Mouse (Mus musculus): ENCODE data around the gene Ski. TPM values are rescaled to one million over a fixed set of nuclear protein-coding genes. Genes with fewer than 3 reads are reported as not detected.
A peak's percentile ranks its signal among the peaks of the same experiment; 100 is the strongest.

Ski gene
- polyA plus RNA-seq, 1 experiment from 2014 or later, result 15.1 TPM

DNA sequence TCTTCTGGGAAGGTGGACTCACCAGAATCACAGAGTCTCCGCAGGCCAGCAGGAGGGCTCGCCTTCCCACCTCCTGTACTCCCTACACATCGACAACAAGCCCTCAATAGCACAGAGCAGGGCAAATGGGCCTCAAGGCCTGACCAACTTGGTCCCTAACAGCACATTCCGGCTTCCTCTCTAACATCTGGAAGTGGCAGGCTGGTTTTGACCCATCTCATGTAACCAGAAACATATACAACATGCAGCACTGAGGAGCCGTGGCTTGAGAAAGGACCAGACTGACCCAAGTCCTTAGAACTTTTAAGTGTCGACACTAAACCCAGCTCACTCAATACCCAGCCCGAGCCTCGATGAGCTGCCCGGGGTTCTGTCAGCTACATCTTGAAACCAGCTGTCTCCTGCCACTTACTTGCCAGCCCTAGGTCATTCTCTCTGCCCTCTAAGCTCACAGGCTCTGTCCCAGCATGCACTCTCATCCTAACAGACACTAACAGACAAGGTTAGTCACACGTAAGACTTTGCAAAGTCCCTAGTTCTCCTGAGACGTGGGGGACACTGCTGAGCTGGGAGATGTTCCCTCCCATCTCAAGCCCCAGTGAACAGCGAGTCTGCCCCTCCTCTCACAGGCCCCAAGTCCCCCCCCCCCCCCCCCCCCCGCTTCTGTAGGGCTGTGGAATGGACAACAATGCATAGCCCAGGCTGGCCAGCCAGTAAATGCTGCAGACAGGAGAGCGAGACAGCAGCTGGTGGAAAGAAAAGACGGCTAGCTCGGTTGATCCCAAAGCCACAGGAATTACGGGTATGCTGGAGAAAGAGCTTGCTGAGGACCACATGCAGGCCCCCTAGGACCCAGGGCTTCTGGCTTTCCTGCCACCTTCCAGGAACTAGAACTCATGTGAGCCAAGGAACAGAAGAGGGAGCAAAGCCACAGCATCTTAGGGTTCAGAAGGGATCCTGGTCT lies 48.3 kb downstream of the Ski start:
- Histone ChIP-seq H3K27ac (peak overlapping the region; percentile 89), H3K9ac (peak overlapping the region; percentile 2; the same call in 1 of the 2 replicates), H3K4me1 (replicated peaks; ENCODE audit: control insufficient read depth, insufficient read depth, low read length) (peaks cover 73% of the 10 kb centered on the region), H3K9me3 (ENCODE audit: control insufficient read depth, low read length) (no peaks in the 10 kb centered on the region), H3K4me2 (replicated peaks) (peak overlapping the region; percentile 19; the same call in 1 of the 2 replicates), H3K36me3 (replicated peaks; ENCODE audit: control insufficient read depth, insufficient read depth) (no peaks in the 10 kb centered on the region), H3K4me3 (replicated peaks; ENCODE audit: low read length) (no peak overlapping the region), H3K27me3 (ENCODE audit: control insufficient read depth, insufficient read depth, low read length) (no peaks in the 10 kb centered on the region)
- ATAC-seq (ENCODE audit: low FRiP score), result no peak
- no peak for DNase-seq (ENCODE audit: low spot score)
- 12% methylated on average over 16 of the region's 17 CpGs for WGBS

DNA sequence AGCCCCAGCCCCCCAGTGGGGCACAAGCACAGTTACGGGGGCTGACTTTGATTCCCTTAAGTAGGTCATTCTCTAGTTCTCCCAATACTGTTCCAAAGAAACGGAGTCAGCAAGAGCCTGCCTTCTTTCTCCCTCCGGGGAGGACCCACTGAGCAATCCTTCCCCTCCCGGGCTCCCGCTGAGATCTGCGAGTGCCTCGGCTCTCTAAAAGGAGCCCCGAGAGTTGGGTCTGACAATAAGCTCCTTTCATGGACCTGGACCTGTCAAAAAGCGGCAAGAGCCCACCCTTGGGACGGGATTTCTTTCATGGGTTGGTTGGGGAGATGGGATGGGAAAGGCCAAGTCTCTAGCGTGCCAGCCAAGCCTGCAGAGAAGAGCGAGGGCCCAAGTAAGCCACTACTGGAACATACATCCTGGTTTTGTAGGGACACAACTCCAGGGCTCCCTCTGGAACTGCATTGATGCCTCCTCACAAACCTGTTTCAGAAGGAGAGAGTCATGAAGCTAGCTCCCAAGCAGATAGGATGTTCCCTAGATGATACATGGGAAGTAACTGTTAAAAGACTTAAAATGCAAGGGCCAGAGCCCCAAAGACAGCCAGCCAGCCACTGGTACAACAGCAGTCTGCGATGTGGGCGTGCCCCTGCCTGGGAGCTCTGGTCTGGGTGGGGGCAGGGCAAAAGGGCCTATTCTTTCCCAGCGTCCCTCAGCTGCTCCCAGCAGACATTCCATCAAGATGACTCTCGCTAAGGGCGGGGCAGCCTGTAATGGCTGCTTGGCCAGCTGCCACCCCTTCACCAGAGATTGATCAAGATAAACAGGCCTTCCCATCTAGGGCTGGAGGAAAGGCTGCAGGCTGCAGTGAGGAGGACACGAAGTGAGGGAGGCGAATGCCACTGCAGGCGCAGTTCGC lies 49.2 kb downstream of the Ski start:
- H3K27me3 ChIP-seq (ENCODE audit: control insufficient read depth, insufficient read depth, low read length), result no peaks in the 10 kb centered on the region
- no peaks in the 10 kb centered on the region for H3K36me3 ChIP-seq (replicated peaks; ENCODE audit: control insufficient read depth, insufficient read depth)
- no peaks in the 10 kb centered on the region for H3K9me3 ChIP-seq (ENCODE audit: control insufficient read depth, low read length)
- WGBS, result 4% methylated on average over 21 of the region's 21 CpGs
- ATAC-seq (ENCODE audit: low FRiP score), result peak; percentile 82
- H3K4me3 ChIP-seq (replicated peaks; ENCODE audit: low read length), result no peak overlapping the region
- peak; percentile 79 for DNase-seq (ENCODE audit: low spot score)
- peaks cover 64% of the 10 kb centered on the region for H3K4me1 ChIP-seq (replicated peaks; ENCODE audit: control insufficient read depth, insufficient read depth, low read length)
- H3K4me2 ChIP-seq (replicated peaks), result peak overlapping the region; percentile 19
- H3K9ac ChIP-seq, result peak overlapping the region; percentile 2; the same call in 1 of the 2 replicates
- H3K27ac ChIP-seq, result peak overlapping the region; percentile 89

DNA sequence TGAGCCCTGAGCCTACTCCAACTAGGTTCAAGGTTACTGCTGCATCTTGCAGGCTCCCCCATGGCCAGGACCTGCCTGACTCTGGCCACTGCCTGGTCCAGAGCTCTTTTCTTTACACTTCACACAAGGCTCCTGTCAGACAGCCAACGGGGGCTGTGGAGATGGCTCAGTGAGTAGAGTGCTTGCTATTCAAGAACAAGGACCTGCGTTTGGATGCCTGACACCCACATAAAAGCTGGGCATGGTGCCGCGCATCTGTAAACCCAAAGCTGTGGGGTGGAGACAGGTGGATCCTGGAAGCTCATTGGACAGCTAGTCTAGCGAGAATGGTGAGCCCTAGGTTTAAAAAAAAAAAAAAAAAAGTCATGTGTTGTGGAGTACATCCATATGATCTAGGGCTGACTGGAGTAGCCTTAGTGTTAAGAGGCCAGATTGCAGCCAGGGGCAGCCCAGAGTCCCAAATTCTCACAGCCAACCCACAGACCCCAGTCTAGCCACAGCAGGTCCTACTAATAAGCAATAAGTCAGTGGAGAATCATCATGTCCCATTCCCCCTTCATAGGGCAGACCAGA lies 50.3 kb downstream of the Ski start:
- H3K4me1 ChIP-seq (replicated peaks; ENCODE audit: control insufficient read depth, insufficient read depth, low read length), result peaks cover 53% of the 10 kb centered on the region
- ATAC-seq (ENCODE audit: low FRiP score), result no peak

DNA sequence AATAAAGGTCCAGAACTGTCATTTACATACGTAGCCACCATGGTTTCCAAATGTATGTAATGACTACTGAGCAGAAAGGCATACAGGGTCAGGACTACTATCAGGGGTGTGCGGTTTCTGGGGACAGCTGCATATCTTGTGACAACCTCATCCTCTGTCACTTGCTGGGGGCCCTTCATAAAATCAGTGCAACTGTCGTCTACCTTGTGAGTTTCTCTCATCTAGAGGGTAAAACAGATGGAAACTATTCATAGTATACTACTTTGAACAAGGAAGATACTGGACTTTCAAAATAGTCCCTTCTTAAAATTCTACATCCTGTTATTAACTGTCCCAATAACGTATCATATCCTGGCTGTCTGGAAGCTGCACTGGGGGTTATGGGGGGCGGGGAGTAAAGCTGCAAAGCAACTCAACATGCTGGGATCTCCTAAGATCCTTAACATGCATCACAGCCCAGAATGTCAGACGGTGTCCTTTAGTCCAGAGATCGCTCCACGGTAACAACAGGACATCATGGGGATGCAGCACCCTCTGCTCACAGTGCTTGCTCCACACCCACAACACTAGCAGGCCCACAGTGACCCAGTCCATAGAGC lies 51.7 kb downstream of the Ski start:
- H3K9ac ChIP-seq, result no peak overlapping the region

More for the DNA sequence above, 50.3 kb downstream of the Ski start:
- H3K9me3 ChIP-seq (ENCODE audit: control insufficient read depth, low read length), result no peaks in the 10 kb centered on the region
- 45% methylated on average over 5 of the region's 5 CpGs for WGBS
- DNase-seq (ENCODE audit: low spot score), result no peak
- peak overlapping the region; percentile 89 for H3K27ac ChIP-seq
- no peaks in the 10 kb centered on the region for H3K27me3 ChIP-seq (ENCODE audit: control insufficient read depth, insufficient read depth, low read length)
- no peak overlapping the region for H3K9ac ChIP-seq
- no peak overlapping the region for H3K4me3 ChIP-seq (replicated peaks; ENCODE audit: low read length)
- no peaks in the 10 kb centered on the region for H3K36me3 ChIP-seq (replicated peaks; ENCODE audit: control insufficient read depth, insufficient read depth)
- H3K4me2 ChIP-seq (replicated peaks), result no peak overlapping the region

DNA sequence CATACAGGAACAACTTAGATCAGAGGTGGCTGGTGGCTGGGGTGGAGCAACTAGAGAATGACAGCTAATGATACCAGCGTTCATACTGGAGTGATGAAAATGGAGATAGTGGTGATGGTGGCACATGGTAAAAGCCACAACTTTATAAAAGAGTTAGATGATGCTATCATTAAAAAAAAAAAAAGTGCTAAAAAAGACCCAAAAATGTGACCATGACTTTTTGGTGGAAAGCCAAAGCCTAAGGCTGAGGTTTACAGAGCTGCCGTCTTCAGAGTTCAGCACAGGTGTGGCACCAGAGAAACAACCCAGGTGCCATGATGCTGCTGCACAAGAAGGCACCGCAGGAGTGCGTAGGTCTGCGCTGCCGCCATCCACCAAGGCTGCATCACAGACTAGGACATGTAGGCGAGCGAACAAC lies 53.5 kb downstream of the Ski start:
- H3K4me2 ChIP-seq (replicated peaks), result no peak overlapping the region
- no peak overlapping the region for H3K4me3 ChIP-seq (replicated peaks; ENCODE audit: low read length)
- H3K9me3 ChIP-seq (ENCODE audit: control insufficient read depth, low read length), result no peaks in the 10 kb centered on the region; the same call in 1 of the 2 replicates
- ATAC-seq (ENCODE audit: low FRiP score), result no peak
- DNase-seq (ENCODE audit: low spot score), result no peak
- H3K27me3 ChIP-seq (ENCODE audit: control insufficient read depth, insufficient read depth, low read length), result no peaks in the 10 kb centered on the region
- H3K27ac ChIP-seq, result no peak overlapping the region
- WGBS, result 93% methylated on average over 8 of the region's 8 CpGs
- no peak overlapping the region for H3K9ac ChIP-seq
- no peaks in the 10 kb centered on the region for H3K36me3 ChIP-seq (replicated peaks; ENCODE audit: control insufficient read depth, insufficient read depth)
- H3K4me1 ChIP-seq (replicated peaks; ENCODE audit: control insufficient read depth, insufficient read depth, low read length), result peaks cover 35% of the 10 kb centered on the region

More for the DNA sequence above, 51.7 kb downstream of the Ski start:
- no peaks in the 10 kb centered on the region for H3K9me3 ChIP-seq (ENCODE audit: control insufficient read depth, low read length)
- no peak overlapping the region for H3K4me3 ChIP-seq (replicated peaks; ENCODE audit: low read length)
- H3K36me3 ChIP-seq (replicated peaks; ENCODE audit: control insufficient read depth, insufficient read depth), result no peaks in the 10 kb centered on the region
- H3K27me3 ChIP-seq (ENCODE audit: control insufficient read depth, insufficient read depth, low read length), result no peaks in the 10 kb centered on the region
- H3K4me2 ChIP-seq (replicated peaks), result no peak overlapping the region
- peaks cover 43% of the 10 kb centered on the region for H3K4me1 ChIP-seq (replicated peaks; ENCODE audit: control insufficient read depth, insufficient read depth, low read length)
- no peak for ATAC-seq (ENCODE audit: low FRiP score)
- WGBS, result 79% methylated on average over 8 of the region's 8 CpGs
- DNase-seq (ENCODE audit: low spot score), result no peak
- 0 out of 2 replicates have a peak overlapping the region, but pooled peaks have one; percentile 89 for H3K27ac ChIP-seq

DNA sequence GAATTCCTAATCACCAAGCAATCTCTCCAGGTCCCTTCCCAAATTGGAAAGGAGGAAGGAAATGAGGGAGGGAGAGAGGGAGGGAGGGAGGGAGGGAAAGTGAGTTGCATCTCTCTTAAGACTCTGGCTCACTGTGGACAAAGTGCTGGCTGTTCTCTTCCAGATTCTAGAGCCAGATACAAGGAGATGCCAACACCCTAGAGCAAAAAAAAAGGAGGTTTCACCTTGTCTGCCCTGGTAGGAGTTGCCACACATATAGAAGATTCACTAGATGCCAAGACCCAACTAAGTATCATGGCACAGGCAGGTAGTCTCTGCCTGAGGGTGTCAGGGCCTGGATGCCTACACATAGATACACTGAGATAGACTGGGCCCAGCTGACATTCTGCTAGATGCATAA lies 56.5 kb downstream of the Ski start:
- Histone ChIP-seq H3K36me3 (replicated peaks; ENCODE audit: control insufficient read depth, insufficient read depth) (no peaks in the 10 kb centered on the region), H3K9ac (no peak overlapping the region), H3K27me3 (ENCODE audit: control insufficient read depth, insufficient read depth, low read length) (no peaks in the 10 kb centered on the region), H3K4me1 (replicated peaks; ENCODE audit: control insufficient read depth, insufficient read depth, low read length) (peaks cover 29% of the 10 kb centered on the region), H3K4me3 (replicated peaks; ENCODE audit: low read length) (no peak overlapping the region), H3K4me2 (replicated peaks) (no peak overlapping the region), H3K27ac (no peak overlapping the region), H3K9me3 (ENCODE audit: control insufficient read depth, low read length) (no peaks in the 10 kb centered on the region; the same call in 1 of the 2 replicates)
- DNase-seq (ENCODE audit: low spot score) (no peak), ATAC-seq (ENCODE audit: low FRiP score) (no peak)

DNA sequence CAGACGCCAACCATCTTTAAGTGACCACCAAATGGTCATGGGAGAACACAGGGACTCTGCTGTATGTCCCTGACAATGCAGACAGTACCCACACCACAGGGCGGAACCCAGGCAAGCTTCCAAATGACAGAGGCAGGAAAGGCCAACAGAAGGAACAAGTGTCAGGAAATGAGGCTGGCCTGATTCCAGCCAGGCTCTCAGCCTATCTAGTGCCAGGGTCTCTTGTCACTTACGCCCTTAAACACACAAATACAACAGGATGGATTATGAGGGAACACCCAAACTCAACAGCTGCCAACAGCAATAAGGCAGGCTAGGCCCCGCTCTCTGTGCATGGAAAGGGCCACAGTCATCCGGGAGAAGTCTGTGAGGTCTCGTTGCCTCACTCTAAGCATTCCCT lies 57.8 kb downstream of the Ski start:
- Histone ChIP-seq H3K4me1 (replicated peaks; ENCODE audit: control insufficient read depth, insufficient read depth, low read length) (peaks cover 30% of the 10 kb centered on the region), H3K27ac (no peak overlapping the region), H3K9me3 (ENCODE audit: control insufficient read depth, low read length) (no peaks in the 10 kb centered on the region; the same call in 1 of the 2 replicates), H3K4me3 (replicated peaks; ENCODE audit: low read length) (no peak overlapping the region), H3K36me3 (replicated peaks; ENCODE audit: control insufficient read depth, insufficient read depth) (peaks cover 2% of the 10 kb centered on the region; the same call in 1 of the 2 replicates), H3K27me3 (ENCODE audit: control insufficient read depth, insufficient read depth, low read length) (no peaks in the 10 kb centered on the region), H3K4me2 (replicated peaks) (no peak overlapping the region), H3K9ac (no peak overlapping the region)
- ATAC-seq (ENCODE audit: low FRiP score) (no peak), DNase-seq (ENCODE audit: low spot score) (no peak)
- 63% methylated on average over 6 of the region's 6 CpGs for WGBS

DNA sequence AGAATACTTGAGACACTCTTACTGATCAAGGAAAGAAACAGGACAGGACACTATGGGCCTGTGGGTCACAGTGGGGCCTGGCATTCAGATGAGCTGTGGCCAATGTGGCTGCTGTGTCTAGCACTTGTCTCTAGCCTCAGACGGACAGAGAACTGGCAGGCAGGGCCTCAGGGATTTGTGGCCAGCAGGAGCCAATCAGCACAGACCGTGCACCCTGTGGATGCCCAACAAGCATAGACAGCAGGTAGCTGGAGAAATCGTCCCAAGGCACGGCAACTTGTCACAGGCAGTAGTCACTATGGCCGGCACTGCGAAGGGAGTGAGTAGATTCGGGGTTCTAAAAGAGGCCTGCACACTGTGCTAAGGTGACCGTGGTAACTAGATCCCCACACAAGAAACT lies 58.7 kb downstream of the Ski start:
- no peak overlapping the region for H3K9ac ChIP-seq
- peaks cover 30% of the 10 kb centered on the region for H3K4me1 ChIP-seq (replicated peaks; ENCODE audit: control insufficient read depth, insufficient read depth, low read length)
- no peak for ATAC-seq (ENCODE audit: low FRiP score)

More for the DNA sequence above, 58.7 kb downstream of the Ski start:
- DNase-seq (ENCODE audit: low spot score), result no peak
- WGBS, result 46% methylated on average over 8 of the region's 8 CpGs
- Histone ChIP-seq H3K36me3 (replicated peaks; ENCODE audit: control insufficient read depth, insufficient read depth) (peaks cover 10% of the 10 kb centered on the region), H3K9me3 (ENCODE audit: control insufficient read depth, low read length) (no peaks in the 10 kb centered on the region; the same call in 1 of the 2 replicates), H3K4me2 (replicated peaks) (no peak overlapping the region), H3K4me3 (replicated peaks; ENCODE audit: low read length) (no peak overlapping the region), H3K27me3 (ENCODE audit: control insufficient read depth, insufficient read depth, low read length) (no peaks in the 10 kb centered on the region), H3K27ac (no peak overlapping the region)

Data from hindbrain, embryonic 14.5 days (tissue).